In the genomic region with DNA sequence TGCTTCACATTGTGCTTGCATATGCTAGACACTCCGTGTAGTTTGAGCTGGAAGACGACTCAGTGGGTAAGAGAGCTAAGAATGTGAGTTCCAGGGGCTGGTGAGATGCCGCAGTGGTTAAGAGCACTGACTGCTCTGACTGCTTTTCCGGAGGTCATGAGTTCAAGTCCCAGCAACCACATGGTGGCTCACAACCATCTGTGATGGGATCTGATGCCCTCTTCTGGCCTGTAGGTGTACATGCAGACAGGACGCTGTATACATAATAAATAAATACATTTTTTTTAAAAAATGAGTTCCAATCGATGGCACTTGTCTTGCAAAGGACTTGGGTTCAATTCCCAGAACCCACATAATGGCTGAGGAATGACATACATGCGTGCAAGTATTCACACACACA, we compare ENCODE assay signal across 1 mouse cellular context.
A peak's percentile ranks its signal among the peaks of the same experiment; 100 is the strongest.
TF ChIP-seq lines count a peak whose summit lies in the region.

No protein-coding gene starts in this region.

TF ChIP-seq in MEL, 35 proteins besides CTCF, POLR2A, EP300 and RAD21:
- no peak for TF ChIP-seq KAT2A (conservative IDR thresholded peaks at IDR 0.05; ENCODE audit: low read depth, low read length)
- TF ChIP-seq POLR2AphosphoS2 (IDR thresholded peaks at IDR 0.05; ENCODE audit: low read length), result no peak
- no peak for TF ChIP-seq USF2 (IDR thresholded peaks at IDR 0.05; ENCODE audit: borderline replicate concordance in 1 of 2, insufficient read depth in 1 of 2, low read depth in 1 of 2, low read length in 2 of 2)
- no peak for TF ChIP-seq ZNF384 (IDR thresholded peaks at IDR 0.05; ENCODE audit: low read depth, low read length)
- no peak for TF ChIP-seq MAX (IDR thresholded peaks at IDR 0.05; ENCODE audit: low read length)
- TF ChIP-seq TCF12 (IDR thresholded peaks at IDR 0.05; ENCODE audit: low read depth, low read length), result no peak
- TF ChIP-seq USF1 (IDR thresholded peaks at IDR 0.05; ENCODE audit: low read depth, low read length), result no peak
- TF ChIP-seq SMC3 (IDR thresholded peaks at IDR 0.05; ENCODE audit: low read depth, low read length), result peak; percentile 38
- 0 out of 2 replicates have a peak, but pooled peaks have one; percentile 41 for TF ChIP-seq MYC (IDR thresholded peaks at IDR 0.05; ENCODE audit: low read depth, low read length)
- no peak for TF ChIP-seq JUND (IDR thresholded peaks at IDR 0.05; ENCODE audit: low read depth, low read length)
- no peak for TF ChIP-seq RCOR1 (IDR thresholded peaks at IDR 0.05; ENCODE audit: low read depth, low read length)
- TF ChIP-seq ZMIZ1 (IDR thresholded peaks at IDR 0.05; ENCODE audit: low read depth, low read length), result no peak
- no peak for TF ChIP-seq SIN3A (IDR thresholded peaks at IDR 0.05; ENCODE audit: low read length)
- TF ChIP-seq CHD1 (IDR thresholded peaks at IDR 0.05; ENCODE audit: low read depth, low read length), result no peak
- TF ChIP-seq HCFC1 (IDR thresholded peaks at IDR 0.05; ENCODE audit: low read depth, low read length), result no peak
- no peak for TF ChIP-seq MXI1 (IDR thresholded peaks at IDR 0.05; ENCODE audit: low read depth, low read length)
- TF ChIP-seq UBTF (IDR thresholded peaks at IDR 0.05; ENCODE audit: borderline replicate concordance, insufficient read depth, low read depth, low read length), result no peak
- 0 out of 2 replicates have a peak, but pooled peaks have one; percentile 16 for TF ChIP-seq TBP (IDR thresholded peaks at IDR 0.05; ENCODE audit: low read depth, low read length)
- no peak for TF ChIP-seq GABPA (IDR thresholded peaks at IDR 0.05; ENCODE audit: low read depth, low read length)
- TF ChIP-seq E2F4 (IDR thresholded peaks at IDR 0.05; ENCODE audit: borderline replicate concordance, low read depth, low read length), result no peak
